Mouse (Mus musculus) kidney, adult 11 months (tissue): ENCODE data around the gene Atp1a3.

Experiments used
- DNase-seq: peaks from one replicate; pipeline ENCODE4 v3.0.0; 2022

The Atp1a3 gene

DNA sequence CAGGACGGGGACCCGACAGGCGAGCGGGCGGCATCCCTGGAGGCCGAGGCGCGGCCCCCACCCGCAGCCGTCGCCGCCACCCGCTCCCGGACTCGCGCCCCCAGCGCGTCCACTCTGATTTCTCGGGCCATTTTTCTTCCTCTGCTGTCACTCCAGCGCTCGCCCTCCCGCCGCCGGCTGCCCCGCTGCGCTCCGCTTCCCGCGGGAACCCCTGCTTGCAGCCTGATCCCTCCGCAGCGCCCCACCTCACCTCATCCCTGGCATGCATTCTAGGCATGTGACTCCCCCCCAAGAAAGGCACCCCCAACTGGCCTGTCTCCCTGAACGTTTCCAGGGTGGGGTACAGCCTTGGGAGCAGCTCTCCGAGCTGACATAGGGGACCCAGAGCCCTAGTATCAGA is 50.5 kb downstream of the Atp1a3 start:
- DNase-seq = no peak

DNA sequence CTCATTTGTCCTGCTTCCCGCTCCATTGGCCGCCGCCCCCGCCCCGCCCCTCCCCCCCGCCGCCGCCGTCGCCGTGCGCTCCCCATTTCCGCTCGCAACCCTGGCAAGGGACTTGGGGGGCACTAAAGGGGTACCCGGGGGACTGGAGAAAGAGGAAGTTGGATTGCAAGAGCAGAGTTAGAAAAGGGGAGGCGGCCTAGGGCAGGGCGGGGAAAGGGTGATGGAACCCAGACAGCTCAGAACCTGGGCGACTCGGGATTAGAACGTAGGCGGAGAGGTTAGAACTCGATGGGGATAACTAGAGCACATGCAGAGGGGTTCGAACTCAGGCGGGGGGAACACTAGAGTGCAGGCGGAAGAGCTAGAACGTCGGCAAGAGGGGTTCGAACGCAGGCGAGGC is 51.3 kb downstream of the Atp1a3 start:
- DNase-seq = no peak

DNA sequence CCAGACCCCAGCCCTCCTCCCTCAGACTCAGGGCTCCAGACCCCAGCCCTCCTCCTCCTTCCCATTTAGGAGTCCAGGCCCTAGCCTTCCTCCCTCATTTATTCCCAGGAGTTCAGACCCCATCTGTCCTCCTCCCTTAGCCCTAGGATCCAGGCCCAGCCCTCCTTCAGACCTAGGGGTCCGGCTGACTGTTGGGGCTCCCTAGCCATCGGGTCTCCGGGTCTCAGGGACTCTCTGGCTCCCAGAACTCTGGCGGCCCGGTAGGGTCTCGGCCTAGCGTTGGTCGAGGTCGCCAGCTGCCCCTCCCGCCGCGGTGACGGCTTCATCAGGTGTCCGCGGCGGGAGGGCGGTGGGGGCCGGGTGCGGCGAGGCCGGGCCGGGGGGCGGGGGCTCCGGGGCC is 51.8 kb downstream of the Atp1a3 start:
- no peak for DNase-seq

DNA sequence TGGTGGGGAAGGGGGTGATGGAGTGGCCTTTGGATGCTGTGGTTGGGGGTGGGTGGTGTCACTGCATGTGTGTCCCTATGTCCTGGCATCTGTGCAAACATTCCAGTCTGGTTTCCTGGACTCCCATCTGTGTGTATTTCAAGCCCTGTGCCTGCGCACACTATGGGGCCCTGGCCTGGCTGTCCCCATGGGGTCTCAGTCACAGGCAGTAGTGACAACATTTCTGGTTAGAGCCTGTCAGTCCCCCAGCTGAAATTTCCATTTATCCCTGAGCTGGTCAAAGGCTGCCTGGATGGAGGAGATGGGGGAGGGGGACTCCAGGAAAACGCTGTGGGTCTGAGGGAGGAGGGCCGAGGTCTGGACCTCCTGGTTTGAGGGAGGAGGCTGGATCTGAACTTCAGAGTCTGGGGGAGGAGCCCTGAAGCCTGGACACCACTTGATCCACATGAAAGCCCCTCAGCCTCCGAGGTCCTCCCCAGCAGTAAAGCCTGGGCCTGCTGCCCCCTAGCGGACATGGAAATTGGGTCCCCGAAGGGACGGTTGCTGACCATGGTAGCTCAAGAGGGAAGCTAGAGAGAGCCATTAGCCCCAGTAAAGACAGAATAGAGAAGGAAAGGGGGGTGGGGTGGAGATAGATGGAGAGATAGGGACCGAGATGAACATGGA is 55.7 kb downstream of the Atp1a3 start:
- DNase-seq = no peak

DNA sequence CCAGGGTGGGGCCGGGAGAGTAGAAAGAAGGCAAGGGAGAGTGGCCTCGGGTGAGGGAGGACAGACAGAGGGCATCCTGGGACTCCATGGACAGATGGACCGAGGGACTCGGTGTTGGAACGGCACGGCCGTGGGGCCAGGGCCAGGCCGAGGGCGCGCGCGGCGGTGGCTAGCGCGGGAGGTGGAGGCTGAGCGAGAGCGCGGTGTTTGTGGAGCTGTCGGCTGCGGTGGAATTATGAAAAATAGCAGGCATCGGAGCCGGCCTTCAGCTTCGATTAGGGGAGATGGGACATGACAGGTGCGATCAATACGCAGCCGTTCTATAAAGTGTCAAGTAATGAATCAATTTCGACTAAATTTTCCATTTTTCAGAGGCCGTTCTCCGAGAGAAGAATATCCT is 57.0 kb downstream of the Atp1a3 start:
- no peak for DNase-seq

DNA sequence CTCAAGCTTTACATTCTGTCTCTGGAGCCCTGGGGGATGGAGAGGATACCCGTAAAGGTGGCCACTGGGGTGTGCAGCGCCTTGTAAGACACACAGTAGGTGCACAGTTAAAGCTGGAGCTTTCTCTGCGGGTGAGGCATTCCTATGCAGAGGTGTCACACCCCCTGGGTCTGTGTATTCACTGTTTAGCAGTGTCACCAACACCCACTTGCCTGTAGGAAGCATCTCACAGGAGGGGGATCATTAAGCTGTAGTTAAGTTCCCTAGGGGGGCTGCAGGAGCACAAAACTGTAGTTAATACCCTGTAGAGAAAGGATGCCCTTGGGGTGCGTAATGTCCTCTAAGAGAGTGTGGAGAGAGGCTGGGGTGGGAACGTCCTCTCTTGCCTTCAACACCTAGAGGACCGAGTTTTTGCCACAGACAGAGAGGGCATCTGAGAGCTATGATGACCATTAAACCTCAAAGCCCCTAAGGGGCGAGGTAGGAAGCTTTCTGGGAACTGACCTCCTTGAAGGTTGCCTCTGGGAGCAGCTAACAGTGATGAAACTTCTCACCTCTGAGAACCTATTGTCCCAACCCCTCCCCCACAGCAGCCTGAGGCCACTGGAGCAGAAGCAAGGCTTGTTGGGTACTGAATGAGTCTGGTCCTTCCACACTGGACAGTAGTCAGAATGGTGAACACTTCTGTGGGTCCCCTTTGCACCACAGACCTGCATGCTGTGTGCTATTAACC is 58.3 kb downstream of the Atp1a3 start:
- no peak for DNase-seq

DNA sequence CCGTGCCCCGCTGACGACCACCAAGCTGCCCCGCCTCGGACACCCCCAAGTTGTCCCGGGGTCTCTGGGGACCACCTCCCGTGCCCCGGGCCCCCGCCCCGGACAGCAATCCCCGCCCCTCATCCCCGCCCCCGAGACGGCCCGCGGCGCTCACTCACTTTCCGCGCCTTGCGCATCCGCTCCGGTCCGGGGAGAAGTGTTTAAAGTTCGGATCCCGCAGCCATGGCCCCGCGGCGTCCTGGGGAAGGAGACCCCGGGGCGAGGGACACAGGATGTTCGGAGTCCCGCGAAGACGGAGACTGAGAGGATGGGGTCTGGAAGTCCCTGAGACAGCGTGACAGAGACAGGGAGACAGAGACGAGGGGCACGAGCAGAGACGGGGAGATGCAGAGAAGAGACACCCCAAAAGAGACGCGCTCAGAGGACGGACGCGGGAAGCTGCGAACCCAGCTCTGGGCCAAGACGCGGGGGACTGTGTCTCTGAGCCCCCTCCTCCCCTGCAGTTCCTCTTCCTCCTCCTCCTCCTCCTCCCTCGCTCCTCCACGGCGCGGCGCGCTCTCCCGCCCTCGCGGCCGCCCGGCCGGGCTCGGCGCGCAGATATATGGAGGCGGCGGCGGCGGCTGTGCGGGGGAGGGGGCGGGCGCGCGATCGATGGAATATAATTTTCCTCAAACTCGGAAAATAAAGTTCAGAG is 61.4 kb downstream of the Atp1a3 start, which contains the start of gene Gm4881:
Gene Gm4881 (minus strand): TSS at position 238 of the 694 bp plus-strand sequence.
- DNase-seq = no peak

DNA sequence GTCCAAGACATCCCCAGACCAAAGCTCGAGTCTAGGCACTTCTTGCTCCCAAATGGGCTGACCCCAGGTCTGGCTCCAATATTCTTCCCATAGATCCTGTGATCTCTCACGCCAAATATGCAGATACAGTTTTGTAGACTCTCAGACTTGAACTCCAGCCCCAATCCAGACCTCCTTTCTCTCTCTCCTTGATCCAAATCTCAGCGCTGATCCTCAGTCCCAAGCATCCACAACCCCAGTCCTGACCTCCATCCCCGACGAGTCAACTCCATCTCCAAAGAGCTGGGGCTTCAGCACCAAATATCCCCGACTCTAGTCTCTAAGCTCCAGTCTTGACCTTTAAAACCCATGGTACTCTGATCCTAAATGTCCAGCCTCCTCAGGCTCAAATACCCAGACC is 62.1 kb downstream of the Atp1a3 start:
- no peak for DNase-seq

DNA sequence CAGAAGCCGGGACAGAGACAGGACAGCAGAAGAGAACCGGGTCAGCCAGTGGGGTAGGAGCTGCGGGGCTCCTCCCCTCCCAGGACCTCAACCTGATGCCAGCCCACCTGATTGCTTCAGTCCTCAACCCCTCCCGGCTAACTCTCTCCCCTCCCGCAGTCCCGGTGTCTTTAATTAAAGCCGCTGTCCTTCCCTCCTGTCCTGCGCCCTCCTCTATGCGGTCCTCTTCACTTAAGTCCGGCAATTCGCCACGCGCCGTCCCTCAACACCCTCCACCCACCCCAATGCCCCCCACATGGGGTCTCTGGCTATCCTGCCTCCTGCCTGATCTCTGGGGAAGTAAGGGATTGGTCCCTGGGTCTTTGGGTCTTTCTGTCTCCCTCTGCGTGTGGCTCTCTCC is 74.1 kb downstream of the Atp1a3 start:
- no peak for DNase-seq

DNA sequence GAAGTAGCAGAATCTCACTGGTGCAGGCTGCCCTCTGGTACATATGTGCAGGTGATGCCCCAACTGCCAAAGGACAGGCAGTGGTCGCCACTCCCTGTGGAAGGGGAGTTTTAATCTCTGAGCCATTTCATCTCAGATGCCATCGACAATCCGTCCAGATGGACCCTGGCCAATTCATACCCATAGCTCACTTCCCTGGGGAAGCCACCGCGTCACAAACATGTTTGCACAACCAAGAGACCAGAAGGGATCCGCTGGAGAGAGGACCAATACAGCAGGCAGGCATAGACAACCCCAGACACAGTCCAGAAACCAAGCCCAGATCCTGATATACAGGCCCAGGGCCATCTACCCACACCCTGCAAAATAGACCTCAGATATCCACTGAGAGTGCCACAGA is 75.3 kb downstream of the Atp1a3 start:
- no peak for DNase-seq
